Mouse (Mus musculus) cerebellum, adult 9-10 months (tissue): ENCODE data around the gene Gjb1.
"Not testable (repeated sequence)": the region's sequence is repeated elsewhere in the genome, so short reads cannot be mapped to it uniquely, and the experiment has no call there.

Experiments used
- DNase-seq: peaks from one replicate; pipeline ENCODE4 v3.0.0; 2022

Gjb1 gene

DNA sequence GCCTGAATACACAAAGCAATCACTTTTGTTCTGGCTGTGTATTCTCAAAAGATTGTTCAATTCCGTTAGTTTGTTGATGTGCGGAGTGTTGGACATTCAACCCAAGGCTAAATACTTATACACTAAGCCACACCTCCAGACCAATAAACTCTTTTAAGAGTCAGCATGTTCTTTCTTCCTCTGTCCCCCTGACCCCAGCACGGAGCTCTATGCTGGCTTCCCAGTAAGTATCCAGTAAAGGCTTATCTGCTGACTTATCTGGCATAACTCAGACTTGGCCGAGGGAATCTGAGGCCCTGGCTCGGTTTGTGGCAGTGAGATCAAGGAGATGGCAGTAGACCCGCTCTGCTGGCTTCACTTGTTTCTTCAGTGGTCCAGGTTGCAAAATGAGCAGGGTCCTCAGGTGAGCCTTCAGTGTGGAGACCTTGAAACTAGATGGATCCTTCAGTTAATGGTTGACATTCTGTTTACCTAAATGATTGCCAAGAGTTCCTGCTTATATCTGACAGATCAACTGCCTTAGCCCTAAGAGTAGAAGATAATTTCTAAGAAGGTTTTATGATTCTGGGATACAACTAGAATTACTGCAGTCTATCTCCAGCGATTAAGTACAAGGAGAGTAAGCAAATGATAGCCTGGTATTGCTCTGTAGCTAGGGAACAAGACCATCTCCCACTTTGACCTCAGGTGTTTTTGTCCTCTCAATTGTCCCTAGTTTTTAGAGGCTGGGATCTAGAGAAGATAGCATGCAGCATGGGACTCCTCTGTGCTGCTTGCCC is at the start of gene Gjb1:
Gene Gjb1, plus strand, starts transcription at position 189 of the 779 bp plus-strand sequence.
- no peak for DNase-seq

DNA sequence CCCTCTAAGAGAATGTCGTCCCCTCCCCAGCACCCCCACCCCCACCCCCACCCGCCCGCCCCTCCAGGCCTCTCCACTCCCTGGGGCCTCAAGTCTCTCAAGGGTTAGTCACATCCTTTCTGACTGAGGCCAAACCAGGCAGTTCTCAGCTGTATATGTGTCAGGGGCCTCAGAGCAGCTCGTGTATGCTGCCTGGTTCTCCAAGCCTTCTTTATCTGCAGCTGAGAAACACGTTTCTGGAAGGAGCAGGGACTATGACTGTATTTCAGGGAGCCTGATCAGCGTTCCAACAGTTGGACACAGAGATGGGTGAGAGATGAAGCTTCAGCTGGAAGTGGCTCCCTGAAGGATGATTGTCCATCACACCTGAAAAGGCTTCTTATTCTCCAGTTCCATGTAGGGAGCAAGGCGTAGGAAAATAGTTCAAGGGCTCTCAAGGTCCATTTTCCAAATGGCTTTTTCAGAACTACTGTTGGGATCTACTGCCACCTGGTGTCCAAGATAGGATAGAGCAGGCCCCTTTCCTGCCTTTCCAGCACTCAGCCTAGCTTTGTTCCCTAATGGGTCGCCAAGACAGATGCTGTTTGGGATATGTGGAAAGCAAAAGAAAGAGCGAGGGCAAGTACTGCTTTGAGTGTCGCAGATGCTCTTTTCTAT is 46.7 kb upstream of the Gjb1 start:
- DNase-seq = peak; percentile 84

DNA sequence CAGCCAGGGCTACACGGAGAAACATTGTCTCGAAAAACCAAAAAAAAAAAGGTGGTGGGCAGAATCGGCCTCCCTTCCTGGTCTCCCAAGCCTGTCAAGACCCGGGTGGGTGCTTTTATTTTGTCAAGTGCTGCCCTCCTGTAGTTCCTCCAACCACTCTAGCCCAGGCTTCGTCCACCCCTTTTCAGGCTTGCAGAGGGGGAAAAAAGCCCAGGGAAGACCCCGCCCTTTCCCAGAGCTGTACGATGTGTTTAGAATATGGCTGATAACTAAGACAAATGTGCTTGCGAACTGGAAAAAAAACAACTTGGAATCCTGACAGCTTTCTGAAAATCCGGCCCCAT is 44.2 kb upstream of the Gjb1 start:
- DNase-seq = no peak

GRCm38 (mm10) chrX:101332375-101333211 is 43.6 kb upstream of the Gjb1 start:
- peak; percentile 95 for DNase-seq

DNA sequence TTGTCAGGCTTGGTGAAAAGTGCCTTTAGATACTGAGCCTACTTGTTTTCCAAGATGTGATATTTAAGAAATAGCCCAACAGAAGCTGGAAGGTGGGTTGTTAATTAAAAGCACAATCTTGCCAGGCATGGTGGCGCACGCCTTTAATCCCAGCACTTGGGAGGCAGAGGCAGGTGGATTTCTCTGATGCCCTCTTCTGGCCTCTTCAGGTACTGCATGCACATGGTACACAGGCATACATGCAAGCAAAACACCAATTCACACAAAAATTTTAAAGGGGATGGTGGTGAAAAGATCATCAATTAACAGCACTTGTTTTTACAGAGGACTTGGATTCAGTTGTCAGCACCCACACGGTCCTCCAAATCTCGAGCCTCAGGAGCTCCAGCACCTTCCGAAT is 41.6 kb upstream of the Gjb1 start:
- DNase-seq = no peak

DNA sequence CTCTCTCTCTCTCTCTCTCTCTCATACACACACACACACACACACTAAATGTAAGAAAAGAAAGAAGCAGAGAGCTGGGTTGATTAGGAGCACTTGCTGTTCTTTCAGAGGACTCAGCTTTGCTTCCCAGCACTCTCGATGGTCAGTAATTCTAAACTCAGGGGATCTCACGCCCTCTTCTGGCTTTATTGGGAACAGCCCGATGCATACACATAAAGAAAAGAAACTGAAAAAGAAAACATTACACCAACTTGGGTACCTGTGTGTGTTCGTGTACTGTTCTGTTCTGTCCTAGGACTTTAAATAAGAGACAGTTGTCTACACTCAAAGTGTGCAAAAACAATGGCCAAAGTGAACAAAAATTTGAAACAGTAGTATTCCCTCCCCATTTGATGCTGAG is 37.5 kb upstream of the Gjb1 start:
- DNase-seq = no peak

- DNase-seq = not testable (repeated sequence)
These were observed 33.3 kb upstream of the Gjb1 start for GRCm38 (mm10) chrX:101342837-101343236.

DNA sequence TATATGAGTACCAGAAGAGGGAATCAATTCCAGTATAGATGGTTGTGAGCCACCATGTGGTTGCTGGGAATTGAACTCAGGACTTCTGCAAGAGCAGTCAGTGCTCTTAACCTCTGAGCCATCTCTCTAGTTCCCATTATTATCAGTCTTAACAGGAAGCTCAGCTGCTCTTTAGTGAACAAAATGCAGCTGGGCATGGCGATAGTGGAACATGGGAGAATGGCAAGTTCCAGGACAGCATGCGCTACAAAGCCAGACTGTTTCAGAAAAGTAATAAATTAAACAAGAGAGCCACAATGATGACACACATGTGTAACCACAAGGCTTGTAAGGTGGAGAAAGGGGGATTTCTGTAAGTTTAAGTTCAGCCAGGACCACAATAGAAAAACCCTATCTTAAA is 30.7 kb upstream of the Gjb1 start:
- no peak for DNase-seq

- DNase-seq = no peak
These were observed 29.7 kb upstream of the Gjb1 start for GRCm38 (mm10) chrX:101346475-101346874.

DNA sequence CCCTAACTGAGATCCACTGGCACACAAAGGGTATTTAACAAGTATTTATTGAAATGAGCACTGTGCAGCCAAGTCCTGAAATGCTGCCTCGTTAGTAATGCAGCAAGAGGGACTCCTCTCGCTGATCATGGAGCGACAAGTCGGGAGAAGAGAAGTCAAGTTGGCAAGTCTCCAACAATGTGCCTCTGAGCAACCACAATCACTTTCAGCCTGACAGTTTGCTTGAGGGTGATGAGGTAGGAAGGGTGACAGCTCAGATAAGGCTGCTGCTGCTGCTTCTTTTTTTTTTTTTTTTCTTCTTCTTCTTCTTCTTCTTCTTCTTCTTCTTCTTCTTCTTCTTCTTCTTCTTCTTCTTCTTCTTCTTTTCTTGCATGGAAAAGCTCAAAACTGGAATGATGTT is 25.0 kb upstream of the Gjb1 start:
- DNase-seq = no peak

GRCm38 (mm10) chrX:101358902-101359301 is 17.3 kb upstream of the Gjb1 start:
- not testable (repeated sequence) for DNase-seq

- DNase-seq = no peak
These were observed 7.2 kb upstream of the Gjb1 start for GRCm38 (mm10) chrX:101369001-101369400.

DNA sequence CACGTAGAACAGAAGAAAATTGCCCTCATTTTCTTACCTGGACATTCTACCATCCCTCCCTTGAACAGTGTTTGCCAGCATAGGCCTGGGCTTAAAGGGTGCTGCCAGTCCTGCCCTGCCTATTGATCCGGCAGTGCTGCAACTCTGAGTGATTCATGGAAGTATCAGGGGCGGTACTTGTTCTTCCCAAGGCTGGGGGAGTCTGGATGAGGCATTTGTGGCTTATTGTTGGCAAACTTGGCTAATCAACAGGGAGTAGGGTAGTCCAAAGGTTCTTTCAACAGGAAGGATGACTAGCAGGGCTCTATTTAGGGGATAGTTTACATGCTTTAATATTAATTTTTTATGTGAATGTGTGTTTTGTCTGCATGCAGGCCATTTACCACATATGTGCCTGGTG is 5.6 kb upstream of the Gjb1 start:
- no peak for DNase-seq

DNA sequence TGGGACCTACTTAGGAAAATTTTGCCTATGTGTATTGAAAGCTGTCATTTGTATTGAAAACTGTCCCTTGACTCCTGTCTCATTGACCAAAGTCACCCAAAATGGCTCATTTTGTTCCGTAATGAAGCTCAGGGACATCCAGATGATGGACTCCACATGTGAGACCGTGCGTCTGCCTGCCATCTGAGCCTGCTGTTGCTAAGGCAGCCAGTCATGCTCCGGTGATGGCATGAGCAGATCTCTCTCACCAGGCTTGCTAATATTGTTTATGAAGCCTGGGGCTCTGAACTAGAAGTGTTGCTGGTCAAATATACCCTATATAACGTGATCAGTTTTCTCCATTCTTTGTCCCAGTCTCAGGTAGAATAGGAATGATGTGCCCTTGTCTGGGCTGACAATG is 3.2 kb upstream of the Gjb1 start:
- no peak for DNase-seq

- DNase-seq = no peak
These were observed 898 bp downstream of the Gjb1 start for GRCm38 (mm10) chrX:101377076-101377475.

GRCm38 (mm10) chrX:101379744-101380143 is 3.6 kb downstream of the Gjb1 start:
- DNase-seq = no peak

DNA sequence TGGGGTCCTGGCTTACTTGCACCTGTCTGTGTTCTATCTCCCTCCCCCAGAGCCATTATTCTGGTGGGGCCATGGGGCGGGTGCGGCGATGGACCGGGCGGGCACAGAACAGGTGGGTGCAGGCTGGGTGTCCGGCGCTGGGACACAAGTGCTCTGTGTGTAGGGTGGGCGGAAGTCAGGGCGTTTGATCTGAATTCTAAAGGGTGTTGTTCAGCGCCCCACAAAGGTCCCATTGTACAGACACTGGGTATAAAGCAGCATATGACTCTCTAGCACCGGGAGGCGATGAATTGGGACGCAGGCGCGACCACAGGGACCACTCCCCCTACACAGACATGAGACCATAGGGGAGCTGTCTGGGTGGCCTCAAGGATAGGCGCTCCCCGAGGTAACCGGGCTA is 7.3 kb downstream of the Gjb1 start:
- DNase-seq = peak; percentile 6

DNA sequence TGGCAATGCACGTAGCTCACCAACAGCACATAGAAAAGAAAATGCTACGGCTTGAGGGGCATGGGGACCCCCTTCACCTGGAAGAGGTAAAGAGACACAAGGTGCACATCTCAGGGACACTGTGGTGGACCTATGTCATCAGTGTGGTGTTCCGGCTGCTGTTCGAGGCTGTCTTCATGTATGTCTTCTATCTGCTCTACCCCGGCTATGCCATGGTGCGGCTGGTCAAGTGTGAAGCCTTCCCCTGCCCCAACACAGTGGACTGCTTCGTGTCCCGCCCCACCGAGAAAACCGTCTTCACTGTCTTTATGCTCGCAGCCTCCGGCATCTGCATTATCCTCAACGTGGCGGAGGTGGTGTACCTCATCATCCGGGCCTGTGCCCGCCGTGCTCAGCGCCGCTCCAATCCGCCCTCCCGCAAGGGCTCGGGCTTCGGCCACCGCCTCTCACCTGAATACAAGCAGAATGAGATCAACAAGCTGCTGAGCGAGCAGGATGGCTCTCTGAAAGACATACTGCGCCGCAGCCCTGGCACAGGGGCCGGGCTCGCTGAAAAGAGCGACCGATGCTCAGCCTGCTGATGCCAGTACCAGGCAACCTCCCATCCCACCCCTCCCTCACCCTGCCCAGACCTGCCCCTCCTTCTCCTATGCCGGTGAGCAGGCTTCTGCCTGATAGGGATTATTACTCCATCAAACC is 8.4 kb downstream of the Gjb1 start:
- DNase-seq = peak; percentile 19

GRCm38 (mm10) chrX:101386222-101386621 is 10.0 kb downstream of the Gjb1 start:
- no peak for DNase-seq

- no peak for DNase-seq
These were observed 12.8 kb downstream of the Gjb1 start for GRCm38 (mm10) chrX:101388866-101389537.

DNA sequence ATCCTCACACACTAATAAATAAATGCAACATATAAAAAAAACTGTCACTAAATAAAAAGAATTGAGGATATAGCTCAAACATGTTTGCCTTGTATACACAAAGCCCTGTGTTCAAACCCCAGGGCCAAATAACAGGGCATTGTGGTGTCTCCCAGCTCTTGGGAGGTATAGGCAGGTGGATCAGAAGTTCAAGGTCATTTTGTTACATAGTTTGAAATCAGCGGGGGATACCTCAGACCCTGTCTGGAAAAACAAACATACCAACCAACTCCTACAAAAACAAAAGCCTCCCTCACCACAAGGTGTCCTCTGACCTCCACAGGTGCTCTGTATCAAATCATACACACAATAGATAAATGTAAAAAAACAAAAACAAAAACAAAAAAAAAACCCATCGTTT is 18.2 kb downstream of the Gjb1 start:
- no peak for DNase-seq

GRCm38 (mm10) chrX:101396459-101396858 is 20.3 kb downstream of the Gjb1 start:
- DNase-seq = no peak
